Mouse (Mus musculus): ENCODE measurements at regions not wholly inside any gene's neighbourhood (a gene's known extent, or its start where the extent isn't known, plus 50 kb on each side); places are given as distances from the start of the nearest gene placed in this dataset.

DNA sequence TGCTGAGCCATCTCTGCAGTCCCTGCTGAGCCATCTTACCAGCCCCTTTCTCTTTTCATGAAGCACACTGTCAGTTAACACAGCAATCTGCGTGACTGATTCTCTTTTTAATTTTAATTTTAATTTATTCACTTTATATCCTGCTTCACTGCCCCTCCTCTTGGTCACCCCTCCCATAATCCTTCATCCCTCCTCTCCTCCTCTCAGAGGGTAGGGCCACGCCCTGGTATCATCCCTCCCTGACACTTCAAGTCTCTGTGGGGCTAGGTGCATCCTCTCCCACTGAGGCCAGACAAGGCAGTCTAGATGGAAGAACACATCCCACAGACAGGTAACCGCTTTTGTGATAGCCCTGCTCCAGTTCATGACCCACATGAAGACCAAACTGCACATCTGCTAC, 111.5 kb upstream of the Meis2 start:
- TF ChIP-seq CTCF (IDR thresholded peaks at IDR 0.05), result no peak
- TF ChIP-seq EP300 (IDR thresholded peaks at IDR 0.05), result no peak
